Mouse (Mus musculus): ENCODE results near the gene Myoz1. TPM values are rescaled to one million over a fixed set of nuclear protein-coding genes. Genes with fewer than 3 reads are reported as not detected.
A peak's percentile ranks its signal among the peaks of the same experiment; 100 is the strongest.

Myoz1 gene
- polyA plus RNA-seq, 1 experiment from 2014 or later = not detected

DNA sequence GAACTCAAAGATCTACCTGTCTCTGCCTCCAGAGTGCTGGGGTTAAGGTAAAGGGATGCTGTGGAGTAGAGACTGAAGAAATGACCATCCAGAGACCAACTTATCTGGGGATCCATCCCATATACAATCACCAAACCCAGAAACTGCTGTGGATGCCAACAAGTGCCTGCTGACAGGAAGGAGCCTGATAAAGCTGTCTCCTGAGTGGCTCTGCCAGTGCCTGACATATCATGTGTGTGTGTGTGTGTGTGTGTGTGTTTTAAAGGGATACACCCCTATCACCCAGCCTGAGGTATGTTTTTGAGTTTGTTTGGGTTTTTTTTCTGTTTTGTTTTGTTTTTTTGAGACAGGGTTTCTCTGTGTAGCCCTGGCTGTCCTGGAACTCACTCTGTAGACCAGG lies 10.0 kb downstream of the Myoz1 start:
- Histone ChIP-seq H3K9me3 (ENCODE audit: control insufficient read depth) (no peaks in the 10 kb centered on the region), H3K27ac (ENCODE audit: low read depth, low read length) (no peak overlapping the region)
- no peak for ATAC-seq

DNA sequence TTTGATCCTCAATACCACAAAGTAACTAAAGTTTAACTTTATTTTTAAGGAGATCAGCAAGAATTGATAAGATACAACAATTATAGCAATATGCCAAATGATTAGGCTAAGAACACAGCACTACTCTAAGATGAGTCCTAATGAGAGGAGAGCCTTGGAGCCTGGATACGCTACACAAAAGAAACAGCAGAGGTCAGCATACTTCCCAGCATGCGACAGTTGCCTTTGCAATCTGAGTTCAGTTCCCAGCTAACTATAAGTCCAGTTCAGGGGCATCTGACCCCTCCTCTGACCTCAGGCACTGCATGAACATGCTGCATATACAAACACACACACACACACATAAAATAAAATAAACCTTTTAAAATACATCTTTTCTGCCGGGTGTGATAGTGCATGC lies 10.8 kb downstream of the Myoz1 start:
- H3K36me3 ChIP-seq (ENCODE audit: control insufficient read depth, insufficient read depth) = no peaks in the 10 kb centered on the region
- no peaks in the 10 kb centered on the region for H3K27me3 ChIP-seq (replicated peaks; ENCODE audit: control insufficient read depth, insufficient read depth, low read length)
- no peak overlapping the region for H3K9ac ChIP-seq (ENCODE audit: low read depth, low read length)
- ATAC-seq = no peak
- no peaks in the 10 kb centered on the region for H3K9me3 ChIP-seq (ENCODE audit: control insufficient read depth)
- no peak overlapping the region for H3K4me3 ChIP-seq (ENCODE audit: low read depth, low read length)
- H3K27ac ChIP-seq (ENCODE audit: low read depth, low read length) = no peak overlapping the region
- no peak overlapping the region for H3K4me2 ChIP-seq (replicated peaks; ENCODE audit: low read depth)
- WGBS = 39% methylated on average over 3 of the region's 3 CpGs
- H3K4me1 ChIP-seq (replicated peaks; ENCODE audit: control insufficient read depth, insufficient read depth, low read length) = peaks cover 4% of the 10 kb centered on the region; the same call in 1 of the 2 replicates
- TF ChIP-seq CTCF (IDR thresholded peaks at IDR 0.05; ENCODE audit: low read depth) = peak; percentile 56

More for the DNA sequence above, 10.0 kb downstream of the Myoz1 start:
- Histone ChIP-seq H3K4me2 (replicated peaks; ENCODE audit: low read depth) (no peak overlapping the region), H3K9ac (ENCODE audit: low read depth, low read length) (no peak overlapping the region), H3K27me3 (replicated peaks; ENCODE audit: control insufficient read depth, insufficient read depth, low read length) (no peaks in the 10 kb centered on the region), H3K36me3 (ENCODE audit: control insufficient read depth, insufficient read depth) (no peaks in the 10 kb centered on the region), H3K4me1 (replicated peaks; ENCODE audit: control insufficient read depth, insufficient read depth, low read length) (peaks cover 4% of the 10 kb centered on the region; the same call in 1 of the 2 replicates), H3K4me3 (ENCODE audit: low read depth, low read length) (no peak overlapping the region)
- no peak for TF ChIP-seq CTCF (IDR thresholded peaks at IDR 0.05; ENCODE audit: low read depth)

DNA sequence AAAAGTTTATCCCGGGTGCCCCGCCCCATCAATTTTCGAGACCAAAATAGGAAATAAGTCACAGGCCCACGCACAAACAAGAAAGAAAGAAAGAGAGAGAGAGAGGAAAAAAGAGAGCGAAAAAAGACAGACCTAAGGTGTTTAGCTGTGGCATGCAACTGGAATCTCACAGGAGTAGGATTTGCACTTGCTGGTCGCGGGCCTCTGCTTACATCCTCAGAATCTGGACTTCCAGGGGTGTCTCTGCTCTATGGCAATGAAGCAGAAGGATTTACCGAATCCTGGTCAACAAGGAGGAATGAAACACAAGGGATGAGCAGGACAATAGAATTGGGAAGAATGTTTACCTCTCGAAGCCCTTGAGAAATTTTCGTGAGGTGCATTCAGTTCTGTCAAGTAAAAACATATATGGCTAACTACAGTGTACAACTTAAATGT lies 14.9 kb downstream of the Myoz1 start:
- H3K4me3 ChIP-seq (ENCODE audit: low read depth, low read length) = peak overlapping the region; percentile 87
- peak overlapping the region; percentile 93 for H3K9ac ChIP-seq (ENCODE audit: low read depth, low read length)
- ATAC-seq = no peak
- H3K4me1 ChIP-seq (replicated peaks; ENCODE audit: control insufficient read depth, insufficient read depth, low read length) = peaks cover 4% of the 10 kb centered on the region; the same call in 1 of the 2 replicates
- no peaks in the 10 kb centered on the region for H3K36me3 ChIP-seq (ENCODE audit: control insufficient read depth, insufficient read depth)
- peak overlapping the region; percentile 92 for H3K27ac ChIP-seq (ENCODE audit: low read depth, low read length)
- 13% methylated on average over 10 of the region's 10 CpGs for WGBS
- peak overlapping the region; percentile 85 for H3K4me2 ChIP-seq (replicated peaks; ENCODE audit: low read depth)
- no peak for TF ChIP-seq CTCF (IDR thresholded peaks at IDR 0.05; ENCODE audit: low read depth)
- no peaks in the 10 kb centered on the region for H3K27me3 ChIP-seq (replicated peaks; ENCODE audit: control insufficient read depth, insufficient read depth, low read length)
- no peaks in the 10 kb centered on the region for H3K9me3 ChIP-seq (ENCODE audit: control insufficient read depth)

DNA sequence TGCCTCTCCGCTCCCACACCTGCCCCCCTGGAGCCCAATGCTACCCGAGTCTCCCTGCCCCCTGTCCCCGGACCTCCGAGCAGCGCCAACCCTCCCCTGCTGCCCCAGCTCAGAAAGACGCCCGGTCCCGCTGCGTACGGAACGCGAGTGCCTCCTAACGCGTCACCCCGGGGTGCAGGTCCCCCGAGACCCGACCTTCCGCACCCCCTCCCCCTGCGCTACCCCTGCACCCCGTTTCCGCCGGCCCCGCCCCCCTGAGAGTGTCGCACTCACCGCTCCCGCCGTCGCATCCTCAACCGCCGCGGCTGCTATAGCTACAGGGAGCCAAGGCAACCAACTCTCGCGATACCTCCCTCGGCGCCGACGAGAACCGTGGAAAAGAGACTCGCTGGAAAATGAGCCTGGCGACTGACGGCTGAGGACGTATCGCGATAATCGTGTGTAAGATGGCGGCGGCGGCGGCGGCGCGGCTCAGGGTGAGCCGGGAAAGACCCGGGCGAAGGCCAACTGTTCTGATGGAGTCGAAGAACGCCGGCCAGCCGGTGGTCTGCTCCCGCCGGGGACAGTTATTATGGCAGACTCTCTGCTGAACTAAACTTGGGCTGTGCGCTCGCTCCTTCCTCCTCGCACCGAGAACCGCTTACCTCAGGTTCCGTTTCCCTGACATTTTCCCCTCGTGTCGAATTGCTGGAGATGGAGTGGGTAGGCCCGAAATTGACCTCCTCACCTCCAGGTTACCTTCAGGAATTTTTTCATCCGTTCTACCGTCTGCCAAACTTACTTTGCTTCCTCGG lies 15.5 kb downstream of the Myoz1 start, which contains the start of gene Usp54:
Gene Usp54 (minus strand): TSS at position 420 of the 794 bp plus-strand sequence.
- peak within 1 kb of the TSS; percentile 87 for H3K4me3 ChIP-seq (ENCODE audit: low read depth, low read length)
- WGBS = under 1% methylated on average over 73 of the region's 73 CpGs

DNA sequence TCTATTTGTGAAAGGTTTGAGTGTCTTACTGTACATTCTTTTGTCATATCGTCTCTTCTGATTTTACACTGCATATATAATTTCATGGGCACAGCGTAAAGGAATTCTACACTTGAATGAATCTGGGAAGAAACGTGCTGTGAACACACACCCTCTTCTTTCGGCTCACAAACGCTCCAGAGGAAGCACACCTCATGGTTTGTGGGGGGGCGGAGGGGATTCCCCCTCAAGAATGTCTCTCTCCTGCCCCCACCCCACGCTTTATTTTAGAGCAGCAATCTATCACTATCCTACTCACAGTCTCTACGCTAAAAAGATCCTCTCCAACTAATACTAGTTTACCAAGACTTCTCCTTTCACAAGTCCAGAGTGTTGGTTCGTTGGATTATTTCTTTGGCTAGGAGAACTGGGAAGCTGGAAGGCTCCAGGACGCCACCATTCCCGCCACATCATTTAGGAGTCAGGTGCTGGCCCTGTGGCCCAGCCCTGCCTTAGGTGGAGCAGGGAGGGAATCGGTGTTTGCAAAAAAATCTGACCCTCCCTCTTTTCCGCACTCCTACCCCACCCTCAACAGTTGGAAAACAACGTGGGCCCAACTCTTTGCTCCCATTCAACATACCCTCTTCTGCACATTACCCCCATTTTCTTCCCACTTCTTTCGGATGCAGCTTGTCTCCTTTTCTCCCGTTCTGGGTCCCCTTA lies 16.3 kb downstream of the Myoz1 start:
- peak overlapping the region; percentile 92; the same call in 1 of the 2 replicates for H3K27ac ChIP-seq (ENCODE audit: low read depth, low read length)
- H3K27me3 ChIP-seq (replicated peaks; ENCODE audit: control insufficient read depth, insufficient read depth, low read length) = no peaks in the 10 kb centered on the region
- H3K36me3 ChIP-seq (ENCODE audit: control insufficient read depth, insufficient read depth) = no peaks in the 10 kb centered on the region
- H3K4me1 ChIP-seq (replicated peaks; ENCODE audit: control insufficient read depth, insufficient read depth, low read length) = peaks cover 4% of the 10 kb centered on the region; the same call in 1 of the 2 replicates
- peak; percentile 23; the same call in 1 of the 2 replicates for ATAC-seq
- 4% methylated on average over 16 of the region's 16 CpGs for WGBS
- H3K9me3 ChIP-seq (ENCODE audit: control insufficient read depth) = no peaks in the 10 kb centered on the region
- H3K4me2 ChIP-seq (replicated peaks; ENCODE audit: low read depth) = peak overlapping the region; percentile 85
- peak overlapping the region; percentile 93 for H3K9ac ChIP-seq (ENCODE audit: low read depth, low read length)
- no peak for TF ChIP-seq CTCF (IDR thresholded peaks at IDR 0.05; ENCODE audit: low read depth)
- H3K4me3 ChIP-seq (ENCODE audit: low read depth, low read length) = peak overlapping the region; percentile 87

More for the DNA sequence above, 15.5 kb downstream of the Myoz1 start, which contains the start of gene Usp54:
- H3K4me1 ChIP-seq (replicated peaks; ENCODE audit: control insufficient read depth, insufficient read depth, low read length) = peaks cover 4% of the 10 kb centered on the region; the same call in 1 of the 2 replicates
- H3K9me3 ChIP-seq (ENCODE audit: control insufficient read depth) = no peaks in the 10 kb centered on the region
- H3K27ac ChIP-seq (ENCODE audit: low read depth, low read length) = peak within 1 kb of the TSS; percentile 92
- H3K27me3 ChIP-seq (replicated peaks; ENCODE audit: control insufficient read depth, insufficient read depth, low read length) = no peaks in the 10 kb centered on the region
- peak within 1 kb of the TSS; percentile 85 for H3K4me2 ChIP-seq (replicated peaks; ENCODE audit: low read depth)
- H3K36me3 ChIP-seq (ENCODE audit: control insufficient read depth, insufficient read depth) = no peaks in the 10 kb centered on the region
- TF ChIP-seq CTCF (IDR thresholded peaks at IDR 0.05; ENCODE audit: low read depth) = no peak; the same call in 1 of the 2 replicates
- peak; percentile 94 for ATAC-seq
- peak within 1 kb of the TSS; percentile 93 for H3K9ac ChIP-seq (ENCODE audit: low read depth, low read length)

DNA sequence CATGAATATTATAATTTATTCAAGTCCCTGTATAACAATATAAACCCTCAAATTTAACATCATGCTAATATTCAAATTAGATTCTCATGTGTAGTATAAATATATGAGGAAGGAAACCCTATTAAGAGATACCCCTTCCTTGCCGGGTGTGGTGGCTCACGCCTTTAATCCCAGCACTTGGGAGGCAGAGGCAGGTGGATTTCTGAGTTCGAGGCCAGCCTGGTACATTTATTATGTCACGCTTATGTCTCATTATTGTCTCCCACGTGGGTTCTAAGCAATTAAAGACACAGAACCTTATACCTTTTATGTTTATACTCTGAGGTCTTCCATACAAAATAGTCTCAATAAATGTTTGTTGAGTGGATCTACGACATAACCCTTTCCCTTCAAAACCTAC lies 17.6 kb downstream of the Myoz1 start:
- WGBS = 91% methylated on average over 6 of the region's 6 CpGs
- no peak overlapping the region for H3K27ac ChIP-seq (ENCODE audit: low read depth, low read length)
- no peak overlapping the region for H3K4me3 ChIP-seq (ENCODE audit: low read depth, low read length)
- no peak for ATAC-seq
- peaks cover 4% of the 10 kb centered on the region; the same call in 1 of the 2 replicates for H3K4me1 ChIP-seq (replicated peaks; ENCODE audit: control insufficient read depth, insufficient read depth, low read length)
- no peaks in the 10 kb centered on the region for H3K27me3 ChIP-seq (replicated peaks; ENCODE audit: control insufficient read depth, insufficient read depth, low read length)
- no peak for TF ChIP-seq CTCF (IDR thresholded peaks at IDR 0.05; ENCODE audit: low read depth)
- H3K9me3 ChIP-seq (ENCODE audit: control insufficient read depth) = no peaks in the 10 kb centered on the region
- H3K9ac ChIP-seq (ENCODE audit: low read depth, low read length) = no peak overlapping the region
- no peaks in the 10 kb centered on the region for H3K36me3 ChIP-seq (ENCODE audit: control insufficient read depth, insufficient read depth)
- no peak overlapping the region for H3K4me2 ChIP-seq (replicated peaks; ENCODE audit: low read depth)
